Mouse (Mus musculus) C2C12 (cell line): ENCODE data around the gene Asic2. TPM values are rescaled to one million over a fixed set of nuclear protein-coding genes. Genes with fewer than 3 reads are reported as not detected.

Experiments
- H3K27me3 ChIP-seq: one replicate; pipeline ENCODE4 v1.6.1; 2011; ENCODE audit not compliant: control insufficient read depth, insufficient read depth, insufficient read length
- H3K36me3 ChIP-seq: one replicate; pipeline ENCODE4 v1.6.1; 2011; ENCODE audit not compliant: control insufficient read depth, insufficient read depth
- H3K4me3 ChIP-seq: one replicate; pipeline ENCODE4 v1.5.1; 2011; ENCODE audit warnings: mild to moderate bottlenecking, control low read depth; ENCODE audit not compliant: poor library complexity, insufficient read depth, severe bottlenecking
- H3K79me2 ChIP-seq: one replicate; pipeline ENCODE4 v1.6.1; 2011; ENCODE audit not compliant: control insufficient read depth, insufficient read depth
- H3K79me3 ChIP-seq: one replicate; pipeline ENCODE4 v1.6.1; 2011; ENCODE audit warnings: low read depth, control low read depth
- H3ac ChIP-seq: one replicate; pipeline ENCODE3; 2011; ENCODE audit warnings: low read depth; ENCODE audit not compliant: control insufficient read depth, insufficient read length
- CEBPB ChIP-seq: IDR thresholded peaks from one replicate; pipeline ENCODE4 v1.6.1; 2011; ENCODE audit warnings: low read depth, mild to moderate bottlenecking, control low read depth, moderate library complexity
- CTCF ChIP-seq: IDR thresholded peaks from one replicate; pipeline ENCODE4 v1.5.1; 2011; ENCODE audit not compliant: control insufficient read depth, insufficient read depth, insufficient read length
- FOSL1 ChIP-seq: IDR thresholded peaks from one replicate; pipeline ENCODE4 v1.8.0; 2011; ENCODE audit warnings: mild to moderate bottlenecking, low read length; ENCODE audit not compliant: poor library complexity, insufficient read depth, severe bottlenecking
- MAX ChIP-seq: IDR thresholded peaks from one replicate; pipeline ENCODE4 v1.6.1; 2011; ENCODE audit warnings: mild to moderate bottlenecking, control low read depth
- MYOD1 ChIP-seq: IDR thresholded peaks from one replicate; pipeline ENCODE4 v1.6.1; 2011; ENCODE audit warnings: low read depth; ENCODE audit not compliant: control insufficient read depth, insufficient read length
- MYOG ChIP-seq: IDR thresholded peaks from one replicate; pipeline ENCODE4 v1.6.1; 2011; ENCODE audit not compliant: control insufficient read depth, insufficient read length; ENCODE audit errors: extremely low read depth
- USF1 ChIP-seq: IDR thresholded peaks from one replicate; pipeline ENCODE4 v1.6.1; 2011; ENCODE audit warnings: low read depth, mild to moderate bottlenecking, control low read depth, moderate library complexity
- polyA plus RNA-seq: library from polyadenylated mRNA; unstranded; fragments of >200 nt; fragmentation: generic; extraction: Trizol; gene quantifications from one replicate; pipeline ENCODE4 v1.2.1, GENCODE M21; 2012; ENCODE audit warnings: missing spikeins

Asic2 gene
- polyA plus RNA-seq, 1 experiment = not detected

DNA sequence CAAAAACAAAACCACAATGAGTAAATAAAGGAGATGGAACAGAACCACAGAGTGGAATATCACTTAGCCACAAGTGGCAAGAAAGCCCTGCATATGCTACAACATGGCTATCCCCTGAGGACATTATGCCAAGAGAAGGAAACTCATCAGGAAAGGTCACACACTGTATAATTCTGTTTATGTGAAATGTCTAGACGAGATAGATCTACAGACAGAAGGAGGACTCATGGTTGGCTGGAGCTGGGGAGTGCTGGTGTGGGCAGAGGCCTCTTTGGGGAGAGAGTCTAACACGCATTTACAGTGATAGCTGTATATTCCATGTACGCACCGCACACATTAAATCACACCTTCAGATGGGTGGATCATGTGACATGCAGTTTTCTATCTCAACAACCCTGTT, 884.4 kb downstream of the Asic2 start:
- no peak overlapping the region for H3ac ChIP-seq
- H3K79me2 ChIP-seq = no peaks in the 10 kb centered on the region
- no peak for TF ChIP-seq MAX
- TF ChIP-seq FOSL1 = no peak
- no peak for TF ChIP-seq MYOD1
- TF ChIP-seq USF1 = no peak
- TF ChIP-seq CTCF = no peak
- no peak for TF ChIP-seq CEBPB
- no peak for TF ChIP-seq MYOG
- H3K79me3 ChIP-seq = no peaks in the 10 kb centered on the region
- no peaks in the 10 kb centered on the region for H3K27me3 ChIP-seq
- H3K4me3 ChIP-seq = no peak overlapping the region
- H3K36me3 ChIP-seq = no peaks in the 10 kb centered on the region

DNA sequence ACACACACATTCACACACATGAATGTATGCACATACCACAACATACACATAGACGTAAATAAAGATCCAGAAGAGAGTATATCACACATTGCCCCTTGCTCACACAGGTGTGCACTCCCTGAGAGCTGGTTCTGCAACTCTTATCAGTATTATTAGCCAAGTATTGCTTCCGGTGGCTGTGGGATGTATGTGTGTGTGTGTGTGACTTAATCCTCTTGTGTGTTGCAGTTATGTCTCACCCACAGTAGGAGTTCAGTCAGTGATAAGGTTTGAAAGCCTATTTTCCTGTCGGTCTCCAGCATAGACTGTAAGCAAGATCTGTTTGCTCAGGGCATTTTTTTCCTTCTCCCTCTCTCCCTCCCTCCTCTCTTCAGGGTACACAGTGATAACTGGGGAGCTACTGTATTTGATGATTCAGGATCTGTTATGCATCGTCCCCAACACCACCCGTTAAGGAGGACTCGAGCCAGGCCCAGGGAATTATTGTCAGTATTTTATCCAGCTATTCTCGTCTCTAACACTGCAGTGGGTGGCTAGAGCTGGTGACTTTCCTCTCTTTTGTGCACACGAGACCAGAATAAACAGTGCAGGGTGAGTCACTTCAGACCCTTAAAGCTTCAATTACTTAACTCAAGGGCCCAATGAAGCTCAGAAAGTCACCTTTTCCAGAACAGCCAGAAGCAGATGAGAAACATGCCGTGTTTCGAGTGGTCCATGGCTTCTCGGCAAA, 888.0 kb downstream of the Asic2 start:
- Histone ChIP-seq H3K27me3 (no peaks in the 10 kb centered on the region), H3K36me3 (no peaks in the 10 kb centered on the region), H3ac (no peak overlapping the region), H3K79me2 (no peaks in the 10 kb centered on the region), H3K4me3 (no peak overlapping the region), H3K79me3 (no peaks in the 10 kb centered on the region)
- TF ChIP-seq MYOD1 (no peak), MYOG (no peak), MAX (no peak), CTCF (no peak), FOSL1 (no peak), CEBPB (no peak), USF1 (no peak)

DNA sequence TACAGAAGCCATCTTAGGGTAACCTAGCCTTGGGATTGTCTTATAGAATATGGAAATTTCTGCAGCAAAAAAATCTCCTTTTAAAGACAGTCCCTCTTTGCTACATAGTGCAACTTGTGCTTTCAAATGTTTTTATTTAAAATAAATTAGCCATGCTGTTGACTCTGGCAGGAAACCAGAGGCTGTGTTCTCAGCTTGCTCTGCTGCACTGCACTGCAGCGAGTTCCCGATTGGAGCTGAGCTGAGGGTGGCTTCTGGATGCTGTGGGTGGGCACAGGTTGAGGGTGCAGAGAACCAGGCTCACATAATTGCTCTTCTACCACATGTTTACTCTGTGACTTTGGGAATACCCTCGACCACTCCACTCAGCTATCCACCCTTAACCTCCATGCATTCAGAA, 889.0 kb downstream of the Asic2 start:
- no peaks in the 10 kb centered on the region for H3K79me3 ChIP-seq
- H3K4me3 ChIP-seq = no peak overlapping the region
- no peak for TF ChIP-seq MYOG
- TF ChIP-seq FOSL1 = no peak
- no peak for TF ChIP-seq MAX
- TF ChIP-seq MYOD1 = no peak
- TF ChIP-seq CTCF = no peak
- TF ChIP-seq CEBPB = no peak
- TF ChIP-seq USF1 = no peak
- H3K36me3 ChIP-seq = no peaks in the 10 kb centered on the region
- no peak overlapping the region for H3ac ChIP-seq
- no peaks in the 10 kb centered on the region for H3K79me2 ChIP-seq
- no peaks in the 10 kb centered on the region for H3K27me3 ChIP-seq

DNA sequence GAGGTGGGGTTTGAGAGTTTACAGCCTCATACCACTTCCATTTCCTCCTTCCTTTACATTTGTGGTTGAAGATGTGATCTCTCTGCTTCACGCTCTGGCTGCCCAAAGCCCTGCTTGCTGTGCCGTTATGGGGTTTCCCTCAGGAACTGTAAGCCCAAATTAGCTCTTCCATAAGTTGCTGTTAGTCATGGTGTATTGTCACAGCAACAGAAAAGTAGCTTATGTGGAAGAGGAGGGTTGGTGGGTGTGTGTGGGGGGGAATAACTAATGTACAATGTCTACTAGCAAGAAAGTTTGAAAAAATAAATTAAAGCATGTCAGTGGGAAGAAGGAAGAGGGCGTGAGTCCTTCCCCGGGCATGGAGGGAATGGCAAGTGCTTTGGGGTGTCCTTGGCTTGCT, 896.4 kb downstream of the Asic2 start:
- H3K79me3 ChIP-seq = no peaks in the 10 kb centered on the region
- H3K79me2 ChIP-seq = no peaks in the 10 kb centered on the region
- no peak overlapping the region for H3ac ChIP-seq
- TF ChIP-seq CEBPB = no peak
- no peak for TF ChIP-seq MAX
- TF ChIP-seq CTCF = no peak
- TF ChIP-seq MYOD1 = no peak
- TF ChIP-seq USF1 = no peak
- no peak for TF ChIP-seq MYOG
- TF ChIP-seq FOSL1 = no peak
- H3K36me3 ChIP-seq = no peaks in the 10 kb centered on the region
- peaks cover 4% of the 10 kb centered on the region for H3K27me3 ChIP-seq
- no peak overlapping the region for H3K4me3 ChIP-seq

DNA sequence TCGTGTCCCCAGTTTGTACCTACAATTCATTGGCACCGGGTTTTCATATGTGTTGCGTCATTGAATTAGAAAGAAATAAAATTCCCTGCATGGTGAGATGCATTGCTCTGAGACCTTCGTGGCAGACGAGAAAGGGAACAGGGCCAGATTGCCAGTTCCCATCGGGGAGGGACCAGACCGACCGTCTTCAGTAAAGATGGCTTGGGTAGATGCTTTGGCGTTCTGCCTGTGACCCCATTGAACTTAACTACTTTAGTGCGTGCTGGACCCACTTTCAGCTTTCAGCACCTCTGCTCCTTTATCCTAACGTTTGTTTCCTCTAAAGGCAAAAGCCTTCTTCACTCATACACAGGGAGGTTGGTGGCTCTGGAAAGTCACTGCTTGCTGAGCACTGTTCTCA, 902.9 kb downstream of the Asic2 start:
- Histone ChIP-seq H3K4me3 (no peak overlapping the region), H3K79me3 (no peaks in the 10 kb centered on the region), H3ac (no peak overlapping the region), H3K27me3 (peaks cover 4% of the 10 kb centered on the region), H3K79me2 (no peaks in the 10 kb centered on the region), H3K36me3 (no peaks in the 10 kb centered on the region)
- no peak for TF ChIP-seq USF1
- no peak for TF ChIP-seq CTCF
- no peak for TF ChIP-seq FOSL1
- no peak for TF ChIP-seq MAX
- no peak for TF ChIP-seq MYOG
- TF ChIP-seq MYOD1 = no peak
- no peak for TF ChIP-seq CEBPB
